Mouse (Mus musculus) heart, adult 8-10 months (tissue): ENCODE measurements around the gene Rnf114. TPM values are rescaled to one million over a fixed set of nuclear protein-coding genes. Genes with fewer than 3 reads are reported as not detected.

Source experiments
- DNase-seq: peaks from one replicate; pipeline ENCODE4 v3.0.0; 2022; ENCODE audit warnings: low spot score
- total RNA-seq, 4 experiments: library from RNA; stranded (reverse); gene quantifications; 2 replicates each; pipeline ENCODE4 v1.2.4; 2022

The Rnf114 gene
- total RNA-seq, 4 experiments from 2014 or later: 66.2 to 82.2 (median 75.4) TPM

DNA sequence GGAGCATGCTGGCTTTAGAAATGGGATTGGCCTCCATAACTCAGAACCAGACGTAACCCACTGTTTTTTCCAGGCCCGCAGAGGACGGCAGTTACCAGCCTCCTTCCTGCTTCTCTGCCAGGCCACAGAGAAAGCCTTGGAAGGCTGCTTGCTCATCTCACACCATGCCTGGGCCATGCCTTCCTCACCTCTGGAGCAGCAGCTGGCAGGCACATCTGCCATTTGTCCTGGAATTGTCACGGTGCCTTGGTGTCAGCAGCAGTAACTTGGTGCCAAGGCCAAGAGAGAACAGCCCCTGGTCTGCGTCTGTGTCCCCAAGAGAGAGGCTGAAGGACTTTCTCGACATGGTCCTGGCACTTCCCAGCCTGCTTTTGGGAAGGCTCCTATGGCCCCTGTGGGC is 18.2 kb upstream of the Rnf114 start:
- DNase-seq: no peak

- no peak for DNase-seq
Measured at GRCm38 (mm10) chr2:167475596-167475995, 16.8 kb upstream of the Rnf114 start.

- DNase-seq: no peak
Measured at GRCm38 (mm10) chr2:167476200-167476688, 16.2 kb upstream of the Rnf114 start.

- DNase-seq: no peak
Measured at GRCm38 (mm10) chr2:167476762-167477161, 15.7 kb upstream of the Rnf114 start.

DNA sequence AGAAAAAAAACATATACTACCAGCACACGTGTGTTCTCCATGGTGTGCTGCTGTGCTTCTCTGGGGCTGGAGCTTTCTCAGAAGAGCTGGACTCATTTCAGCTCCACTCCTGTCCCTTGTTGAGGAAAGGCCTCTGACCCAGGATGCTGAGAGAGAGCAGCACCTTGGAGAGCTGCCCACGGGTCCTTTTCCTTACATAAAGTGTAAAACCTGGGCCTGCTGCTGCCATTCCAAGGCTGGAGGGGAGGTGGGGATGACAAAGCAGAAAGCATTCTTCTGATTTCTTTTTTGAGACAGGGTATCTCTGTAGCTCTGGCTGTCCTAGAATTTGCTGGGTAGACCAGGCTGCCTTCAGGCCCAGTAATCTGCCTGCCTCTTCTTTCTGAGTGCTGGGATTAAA is 14.3 kb upstream of the Rnf114 start:
- no peak for DNase-seq

DNA sequence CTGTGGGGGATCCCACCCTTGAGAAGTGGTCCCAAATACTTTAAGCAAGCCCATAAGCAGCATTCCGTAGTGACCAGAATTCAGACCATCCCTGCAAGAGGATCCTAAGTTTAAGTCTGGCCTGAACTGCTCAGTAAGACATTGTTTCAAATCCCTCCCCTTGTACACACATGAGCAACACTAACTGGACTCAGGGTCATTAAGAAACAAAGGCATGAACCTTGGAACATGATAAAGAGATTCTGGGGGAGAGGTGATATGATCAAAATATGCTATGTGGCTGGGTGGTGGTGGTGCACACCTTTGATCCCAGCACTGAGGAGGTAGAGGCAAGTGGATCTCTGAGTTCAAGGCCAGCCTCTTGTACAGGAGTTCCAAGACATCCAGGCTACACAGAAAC is 12.9 kb upstream of the Rnf114 start:
- no peak for DNase-seq

GRCm38 (mm10) chr2:167482681-167483080 is 9.8 kb upstream of the Rnf114 start:
- DNase-seq: no peak

DNA sequence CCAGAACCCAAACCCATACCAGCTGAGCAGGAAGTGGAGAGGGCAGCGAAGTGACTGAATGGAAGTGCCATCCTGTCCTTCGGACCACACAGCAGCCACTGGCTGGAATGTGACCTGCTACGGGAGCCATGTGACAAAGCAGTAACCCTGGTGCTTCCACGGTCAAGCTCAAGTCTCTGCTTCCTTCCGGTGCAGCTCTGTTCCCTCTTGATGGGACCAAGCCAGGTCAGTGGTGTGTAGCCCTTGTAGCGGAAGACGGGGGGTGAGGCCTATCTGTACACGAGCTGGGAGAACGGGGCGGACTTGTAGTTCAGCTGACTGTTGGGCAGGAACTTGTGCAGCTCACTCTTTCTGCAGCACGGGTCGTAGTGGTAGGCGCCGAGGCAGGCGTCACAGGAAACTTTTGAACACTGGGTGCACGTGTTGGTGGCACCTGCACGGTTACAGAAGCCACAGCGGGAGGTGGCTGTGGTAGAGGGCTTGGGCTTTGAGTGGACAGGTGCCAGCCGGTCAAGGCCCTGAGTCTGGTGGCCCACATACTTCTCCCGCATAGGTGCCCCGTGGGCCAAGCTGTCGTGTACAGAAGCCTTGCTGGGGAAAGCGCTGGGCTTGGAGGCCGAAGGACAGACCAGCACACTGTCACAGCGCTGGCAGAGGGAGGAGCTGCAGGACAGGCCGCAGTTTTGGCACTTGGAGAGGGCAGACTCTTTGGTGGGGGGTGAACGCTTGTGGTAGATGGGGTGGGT is 9.2 kb upstream of the Rnf114 start:
- DNase-seq: no peak

DNA sequence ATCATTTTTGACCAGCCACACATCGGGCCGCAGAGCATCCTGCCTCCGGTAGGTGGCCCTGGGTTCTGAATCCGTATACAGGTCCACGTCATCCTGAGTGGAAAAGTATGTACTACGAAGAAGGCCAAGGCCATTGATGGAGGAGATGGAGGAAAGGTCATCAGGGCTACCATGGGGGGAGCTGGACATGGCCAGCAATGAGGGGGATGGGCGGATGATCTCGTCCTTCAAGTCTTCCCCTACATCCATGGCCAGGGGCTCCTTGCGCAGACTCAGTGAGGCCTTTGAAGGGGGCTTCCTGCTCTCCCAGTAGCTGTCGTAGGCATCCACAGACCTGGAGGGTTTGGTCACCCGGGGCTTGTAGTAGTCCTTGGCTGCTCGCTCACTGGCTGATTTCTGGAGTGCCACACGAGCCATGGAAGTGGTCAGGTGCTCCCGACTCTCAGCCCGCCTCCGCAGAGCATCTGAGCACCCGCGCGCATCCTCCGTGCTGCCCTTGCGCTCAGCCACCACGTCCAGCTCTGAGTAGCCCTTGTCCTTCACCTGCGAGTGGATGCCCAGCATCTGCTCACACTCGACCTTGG is 8.5 kb upstream of the Rnf114 start:
- no peak for DNase-seq

- no peak for DNase-seq
Measured at GRCm38 (mm10) chr2:167484932-167485331, 7.5 kb upstream of the Rnf114 start.

DNA sequence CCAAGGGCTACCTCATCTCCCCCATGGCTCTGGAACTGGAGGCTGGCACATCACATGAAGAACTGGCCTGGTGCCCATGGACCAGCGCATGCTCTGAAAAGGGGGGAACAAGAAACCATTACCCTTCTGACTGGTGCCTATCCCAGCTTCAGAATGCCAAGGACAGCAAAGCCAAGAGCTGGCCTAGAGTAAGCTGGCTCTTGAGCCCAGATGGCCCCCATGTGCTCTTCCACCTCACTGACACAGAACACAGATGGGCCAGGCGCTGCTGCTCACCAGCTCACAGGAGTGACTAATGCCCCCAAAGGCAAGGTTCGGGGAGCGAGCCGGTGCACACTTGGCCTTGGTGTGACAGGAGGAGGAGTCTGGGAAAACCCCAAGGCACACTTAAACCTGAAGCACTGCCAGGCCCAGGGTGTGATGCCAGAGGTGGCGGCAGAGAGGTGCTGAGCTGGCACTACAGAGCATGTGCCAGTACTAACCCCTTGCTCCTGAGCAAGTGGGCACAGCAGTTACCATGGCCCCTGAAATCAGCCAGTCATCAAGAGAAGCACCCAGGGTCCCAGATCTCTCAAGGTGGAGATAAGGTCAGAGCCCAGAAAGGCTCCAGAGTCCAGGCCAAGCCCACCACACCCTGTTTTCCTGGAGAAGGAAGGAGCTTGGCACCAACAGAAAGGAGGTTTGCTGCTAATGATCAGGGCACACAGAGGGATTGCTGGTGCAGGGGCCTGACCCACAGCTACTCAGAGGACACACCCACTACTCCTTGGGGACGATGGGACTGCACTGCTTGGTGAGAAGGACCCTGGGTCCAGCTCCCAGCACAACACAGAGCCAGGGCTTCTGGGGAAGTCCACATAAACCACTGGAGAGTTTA is 6.7 kb upstream of the Rnf114 start:
- DNase-seq: peak; percentile 56

DNA sequence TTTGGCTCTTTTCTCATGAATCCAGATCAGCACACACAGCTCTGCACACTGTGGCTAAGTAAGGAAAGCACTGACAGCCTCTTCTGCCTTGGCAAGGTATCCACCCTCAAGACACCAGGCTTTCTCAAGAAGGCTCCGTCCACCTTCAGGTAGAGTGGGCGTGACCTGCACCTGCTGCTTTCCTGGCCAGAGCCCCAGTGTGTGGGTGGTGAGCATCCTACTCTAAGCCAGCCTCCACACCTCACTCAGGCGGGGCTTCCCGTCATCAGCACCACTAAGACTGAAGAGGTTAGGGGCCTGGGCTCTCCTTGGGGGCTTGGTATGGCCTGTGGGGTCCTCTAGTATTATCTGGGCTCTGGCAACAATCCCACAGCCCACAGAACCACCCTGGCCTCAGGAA is 5.9 kb upstream of the Rnf114 start:
- DNase-seq: no peak

DNA sequence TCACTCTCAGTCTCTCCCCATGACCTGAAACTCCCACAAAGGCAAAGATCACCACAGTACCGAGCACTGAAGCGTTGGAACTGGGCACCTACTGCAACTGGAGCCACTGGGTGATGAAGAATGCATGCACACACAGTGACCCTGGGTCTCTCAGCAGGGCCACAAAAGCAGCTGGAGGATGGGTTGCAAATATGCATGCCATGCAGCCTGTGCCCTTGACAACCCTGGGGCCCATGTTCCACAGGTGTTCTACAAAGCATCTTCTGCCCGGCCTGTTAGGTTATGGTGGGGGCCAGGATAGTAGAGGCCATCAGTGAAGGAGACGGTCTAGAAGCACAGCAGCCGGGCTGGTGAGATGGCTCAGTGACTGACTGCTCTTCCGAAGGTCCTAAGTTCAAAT is 4.9 kb upstream of the Rnf114 start:
- no peak for DNase-seq

DNA sequence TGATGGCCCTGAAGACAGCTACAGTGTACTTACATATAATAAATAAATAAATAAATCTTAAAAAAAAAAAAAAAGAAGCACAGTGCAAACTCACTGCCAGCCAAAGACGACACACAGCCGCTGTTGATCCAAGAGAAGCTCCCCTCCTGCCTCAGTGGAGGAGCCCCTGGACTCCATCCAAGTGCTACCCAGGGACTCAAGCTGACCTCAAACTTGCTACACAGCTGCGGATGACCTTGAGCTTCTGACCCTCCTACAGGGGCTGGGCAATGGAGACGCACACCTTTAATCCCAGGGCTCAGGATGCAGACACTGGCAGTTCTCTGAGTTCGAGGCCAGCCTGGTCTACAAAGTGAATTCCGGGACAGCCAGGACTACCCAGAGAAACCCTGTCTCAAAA is 4.5 kb upstream of the Rnf114 start:
- no peak for DNase-seq

DNA sequence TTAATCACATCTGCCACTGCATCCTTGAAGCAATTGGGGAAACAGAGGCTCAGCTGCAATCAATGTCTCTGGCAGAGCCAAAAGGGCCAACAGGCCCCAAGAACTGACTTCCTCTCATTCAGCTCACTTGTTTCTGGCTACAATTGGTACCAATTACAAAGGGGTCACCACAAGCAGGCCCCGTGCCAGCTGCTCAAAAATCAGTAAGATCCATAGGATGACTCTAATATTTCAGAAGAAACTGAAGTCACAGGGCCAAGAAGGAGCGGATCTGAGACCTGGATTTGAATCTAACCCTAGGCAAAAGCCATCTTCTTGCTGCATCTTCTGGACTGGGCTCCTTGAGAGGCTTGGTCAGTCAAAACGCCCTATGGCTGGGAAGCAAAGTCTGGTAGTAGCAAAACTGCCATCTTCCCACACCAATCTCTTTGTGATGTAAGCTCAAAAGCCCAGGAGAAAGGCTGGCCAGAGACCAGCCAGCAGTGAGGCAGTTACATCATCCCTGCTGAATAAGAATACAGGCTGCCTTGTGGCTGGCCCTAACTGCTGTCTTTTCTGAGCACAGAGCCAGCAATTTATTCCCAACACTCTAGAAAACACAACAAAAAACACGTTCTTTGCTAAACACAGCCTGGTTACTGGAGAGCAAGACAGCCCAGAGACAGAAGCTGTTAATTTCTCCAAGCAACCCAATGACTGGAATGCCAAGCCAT is 1.5 kb upstream of the Rnf114 start:
- no peak for DNase-seq

- peak; percentile 96 for DNase-seq
Measured at GRCm38 (mm10) chr2:167492713-167493636, 530 bp downstream of the Rnf114 start, which contains the start of gene Spata2. Gene Spata2 (minus strand): TSS chr2:167492887.

GRCm38 (mm10) chr2:167496437-167496836 is 4.0 kb downstream of the Rnf114 start:
- no peak for DNase-seq

DNA sequence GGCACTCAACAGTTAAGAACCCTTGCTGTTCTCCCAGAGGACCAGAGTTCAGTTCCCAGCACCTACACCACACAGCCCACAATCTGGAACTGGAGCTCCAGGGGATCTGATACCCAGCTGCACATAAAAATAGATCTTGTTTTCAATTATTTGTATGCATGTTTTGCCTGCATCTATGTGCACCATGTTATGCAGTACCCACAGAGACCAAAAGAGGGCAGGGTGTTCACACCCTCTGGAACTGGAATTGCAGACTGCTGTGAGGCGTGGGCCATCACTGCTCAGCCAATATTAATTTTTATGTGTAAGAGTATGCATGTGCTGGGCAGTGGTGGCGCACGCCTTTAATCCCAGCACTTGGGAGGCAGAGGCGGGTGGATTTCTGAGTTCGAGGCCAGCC is 4.8 kb downstream of the Rnf114 start:
- no peak for DNase-seq

- DNase-seq: no peak
Measured at GRCm38 (mm10) chr2:167502554-167503252, 10.3 kb downstream of the Rnf114 start.
